Mouse (Mus musculus): Measurements from ENCODE around the gene Adam15. TPM values are rescaled to one million over a fixed set of nuclear protein-coding genes. Genes with fewer than 3 reads are reported as not detected.

The Adam15 gene
- polyA plus RNA-seq (2016; fragmentation: Nextera tagmentation; extraction: Ambion mirVana), result 22.7 and 28.2 TPM in 2 replicates

- peak; percentile 93 for ATAC-seq (ENCODE audit: low FRiP score)
- peak within 1 kb of the TSS; percentile 59 for H3K9ac ChIP-seq
- peak within 1 kb of the TSS; percentile 91 for H3K4me2 ChIP-seq
- peak within 1 kb of the TSS; percentile 51; the same call in 1 of the 2 replicates for H3K27ac ChIP-seq
- peak within 1 kb of the TSS; percentile 62 for H3K4me3 ChIP-seq (replicated peaks)
- no peaks in the 10 kb centered on the region for H3K9me3 ChIP-seq
- under 1% methylated on average over 57 of the region's 59 CpGs for WGBS
- H3K27me3 ChIP-seq, result peaks cover 44% of the 10 kb centered on the region
- no peaks in the 10 kb centered on the region; the same call in 1 of the 2 replicates for H3K36me3 ChIP-seq (replicated peaks)
- H3K4me1 ChIP-seq, result peaks cover 21% of the 10 kb centered on the region
These were observed at the start of gene Adam15 for GRCm38 (mm10) chr3:89349869-89350501. Gene Adam15 (minus strand): TSS chr3:89349996.

DNA sequence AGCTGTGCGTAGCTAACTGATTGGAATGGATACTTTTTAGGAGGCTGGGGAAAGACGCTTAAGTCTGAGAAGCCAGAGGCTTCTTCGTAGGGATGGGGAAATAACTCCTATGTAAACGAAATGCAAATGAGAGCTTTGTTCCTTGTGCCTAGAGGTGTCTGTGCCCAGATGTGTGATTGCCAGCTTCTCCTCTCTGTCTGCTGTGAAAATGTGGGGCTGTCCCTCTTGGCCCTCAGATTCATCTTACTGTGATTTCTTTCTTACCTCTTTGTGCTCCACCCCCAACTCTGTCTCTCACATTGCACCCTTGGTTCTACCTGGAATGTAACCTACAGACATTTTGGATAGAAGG is 46.8 kb upstream of the Adam15 start:
- peak overlapping the region; percentile 50 for H3K4me3 ChIP-seq (replicated peaks)
- H3K36me3 ChIP-seq (replicated peaks), result peaks cover 10% of the 10 kb centered on the region
- no peak overlapping the region for H3K27ac ChIP-seq
- H3K4me2 ChIP-seq, result peak overlapping the region; percentile 97
- H3K4me1 ChIP-seq, result peaks cover 49% of the 10 kb centered on the region
- H3K27me3 ChIP-seq, result peaks cover 30% of the 10 kb centered on the region
- WGBS, result under 1% methylated on average over 4 of the region's 4 CpGs
- no peak overlapping the region for H3K9ac ChIP-seq
- no peak for ATAC-seq (ENCODE audit: low FRiP score)
- no peaks in the 10 kb centered on the region for H3K9me3 ChIP-seq

- H3K4me3 ChIP-seq (replicated peaks), result peak overlapping the region; percentile 50
- peaks cover 54% of the 10 kb centered on the region for H3K4me1 ChIP-seq
- WGBS, result under 1% methylated on average over 44 of the region's 44 CpGs
- ATAC-seq (ENCODE audit: low FRiP score), result no peak
- peak overlapping the region; percentile 97 for H3K4me2 ChIP-seq
- no peak overlapping the region for H3K27ac ChIP-seq
- peaks cover 33% of the 10 kb centered on the region for H3K27me3 ChIP-seq
- 0 out of 2 replicates have a peak, but pooled peaks cover 4% of the 10 kb centered on the region for H3K36me3 ChIP-seq (replicated peaks)
- no peaks in the 10 kb centered on the region for H3K9me3 ChIP-seq
- peak overlapping the region; percentile 61 for H3K9ac ChIP-seq
These were observed 46.2 kb upstream of the Adam15 start for GRCm38 (mm10) chr3:89395806-89396653.

- Histone ChIP-seq H3K4me2 (peak overlapping the region; percentile 97), H3K27ac (no peak overlapping the region), H3K4me1 (peaks cover 60% of the 10 kb centered on the region), H3K36me3 (replicated peaks) (0 out of 2 replicates have a peak, but pooled peaks cover 4% of the 10 kb centered on the region), H3K9me3 (no peaks in the 10 kb centered on the region), H3K9ac (peak overlapping the region; percentile 61; the same call in 1 of the 2 replicates), H3K27me3 (peaks cover 39% of the 10 kb centered on the region), H3K4me3 (replicated peaks) (peak overlapping the region; percentile 50)
- ATAC-seq (ENCODE audit: low FRiP score), result no peak
- WGBS, result 2% methylated on average over 10 of the region's 10 CpGs
These were observed 45.6 kb upstream of the Adam15 start for GRCm38 (mm10) chr3:89395419-89395805.

DNA sequence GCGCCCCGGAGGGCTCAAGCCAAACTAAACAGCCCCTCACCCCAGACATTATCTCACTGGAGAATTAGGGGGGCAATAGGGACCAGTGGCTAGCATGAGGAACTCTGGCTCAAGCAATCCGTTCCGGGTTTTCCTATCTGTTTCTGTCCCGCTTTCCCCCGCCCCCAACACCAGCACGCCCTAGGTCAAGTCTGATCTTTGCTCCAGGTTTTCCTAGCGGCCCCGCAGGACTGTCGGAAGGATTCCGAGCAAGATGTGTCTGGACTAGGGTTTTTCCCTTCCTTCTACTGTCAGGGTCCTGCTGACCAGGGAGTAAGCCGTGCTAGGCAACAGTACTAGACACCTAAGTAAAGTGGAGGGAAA is 45.1 kb upstream of the Adam15 start:
- H3K9me3 ChIP-seq, result no peaks in the 10 kb centered on the region
- WGBS, result under 1% methylated on average over 11 of the region's 12 CpGs
- peaks cover 44% of the 10 kb centered on the region for H3K27me3 ChIP-seq
- peak overlapping the region; percentile 61 for H3K9ac ChIP-seq
- H3K4me2 ChIP-seq, result peak overlapping the region; percentile 97
- H3K27ac ChIP-seq, result 0 out of 2 replicates have a peak overlapping the region, but pooled peaks have one; percentile 74
- ATAC-seq (ENCODE audit: low FRiP score), result 0 out of 2 replicates have a peak, but pooled peaks have one; percentile 0
- peak overlapping the region; percentile 50 for H3K4me3 ChIP-seq (replicated peaks)
- peaks cover 63% of the 10 kb centered on the region for H3K4me1 ChIP-seq
- H3K36me3 ChIP-seq (replicated peaks), result 0 out of 2 replicates have a peak, but pooled peaks cover 4% of the 10 kb centered on the region

- Histone ChIP-seq H3K9ac (peak within 1 kb of the TSS; percentile 61), H3K9me3 (no peaks in the 10 kb centered on the region), H3K4me2 (peak within 1 kb of the TSS; percentile 97), H3K27ac (peak within 1 kb of the TSS; percentile 74), H3K4me3 (replicated peaks) (peak within 1 kb of the TSS; percentile 50), H3K4me1 (peaks cover 63% of the 10 kb centered on the region), H3K27me3 (peaks cover 50% of the 10 kb centered on the region), H3K36me3 (replicated peaks) (no peaks in the 10 kb centered on the region)
- ATAC-seq (ENCODE audit: low FRiP score), result peak; percentile 52
- under 1% methylated on average over 37 of the region's 42 CpGs for WGBS
These were observed 44.5 kb upstream of the Adam15 start, which contains the start of gene Zbtb7b for GRCm38 (mm10) chr3:89394006-89394893. Gene Zbtb7b (minus strand): TSS chr3:89394776.

DNA sequence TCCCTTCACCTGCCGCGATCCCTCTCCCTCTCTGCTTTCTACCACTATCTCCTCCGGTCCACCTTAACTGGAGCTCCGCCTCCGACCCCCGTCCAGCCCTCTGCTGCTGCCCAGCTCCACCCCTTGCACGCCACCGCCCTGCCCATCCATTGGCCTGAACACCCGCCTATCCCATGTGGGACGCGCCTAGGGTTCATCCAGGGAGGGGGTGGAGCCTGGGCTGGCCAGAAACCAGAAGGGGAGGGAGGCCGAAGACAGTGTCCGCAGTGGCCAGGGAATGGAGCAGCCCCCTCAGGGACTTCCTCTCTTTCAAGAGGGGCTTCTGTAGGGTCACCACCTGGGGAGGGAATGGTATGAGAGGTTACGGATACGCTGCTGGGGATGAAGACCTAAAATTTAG is 43.8 kb upstream of the Adam15 start:
- Histone ChIP-seq H3K4me1 (peaks cover 63% of the 10 kb centered on the region), H3K4me2 (peak overlapping the region; percentile 97)

DNA sequence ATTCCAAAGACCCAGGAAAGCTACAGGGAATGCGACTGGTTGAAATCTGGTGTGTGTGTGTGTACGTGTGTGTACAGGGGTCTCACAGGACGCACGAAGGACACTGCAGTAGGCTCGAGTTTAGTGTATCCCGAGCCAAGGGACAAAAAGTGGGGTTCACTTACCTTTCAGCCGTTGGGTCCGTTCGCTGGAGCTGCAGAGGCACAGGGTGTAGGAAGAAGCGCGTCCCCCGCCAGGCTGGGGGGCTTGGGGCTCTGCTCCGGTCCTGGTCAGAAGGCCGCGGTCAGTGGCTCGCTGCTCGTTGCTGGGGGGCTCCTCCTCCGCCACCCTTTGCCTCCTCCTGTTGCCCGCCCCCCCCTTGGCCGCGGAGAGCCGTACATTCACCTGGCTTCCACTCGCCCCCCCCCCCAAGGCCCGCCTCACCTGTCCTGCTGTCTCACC is 43.1 kb upstream of the Adam15 start:
- H3K27ac ChIP-seq, result no peak overlapping the region
- H3K4me3 ChIP-seq (replicated peaks), result peak overlapping the region; percentile 50
- no peaks in the 10 kb centered on the region for H3K9me3 ChIP-seq
- H3K4me1 ChIP-seq, result peaks cover 63% of the 10 kb centered on the region
- no peak for ATAC-seq (ENCODE audit: low FRiP score)
- H3K4me2 ChIP-seq, result peak overlapping the region; percentile 97
- peaks cover 50% of the 10 kb centered on the region for H3K27me3 ChIP-seq
- 0% methylated on average over 13 of the region's 24 CpGs for WGBS
- H3K9ac ChIP-seq, result peak overlapping the region; percentile 33; the same call in 1 of the 2 replicates
- no peaks in the 10 kb centered on the region for H3K36me3 ChIP-seq (replicated peaks)

More for the DNA sequence above, 43.8 kb upstream of the Adam15 start:
- peak overlapping the region; percentile 50 for H3K4me3 ChIP-seq (replicated peaks)
- under 1% methylated on average over 15 of the region's 15 CpGs for WGBS
- H3K36me3 ChIP-seq (replicated peaks), result no peaks in the 10 kb centered on the region
- peak overlapping the region; percentile 74 for H3K27ac ChIP-seq
- H3K9me3 ChIP-seq, result no peaks in the 10 kb centered on the region
- H3K27me3 ChIP-seq, result peaks cover 50% of the 10 kb centered on the region
- ATAC-seq (ENCODE audit: low FRiP score), result peak; percentile 95
- H3K9ac ChIP-seq, result peak overlapping the region; percentile 61

DNA sequence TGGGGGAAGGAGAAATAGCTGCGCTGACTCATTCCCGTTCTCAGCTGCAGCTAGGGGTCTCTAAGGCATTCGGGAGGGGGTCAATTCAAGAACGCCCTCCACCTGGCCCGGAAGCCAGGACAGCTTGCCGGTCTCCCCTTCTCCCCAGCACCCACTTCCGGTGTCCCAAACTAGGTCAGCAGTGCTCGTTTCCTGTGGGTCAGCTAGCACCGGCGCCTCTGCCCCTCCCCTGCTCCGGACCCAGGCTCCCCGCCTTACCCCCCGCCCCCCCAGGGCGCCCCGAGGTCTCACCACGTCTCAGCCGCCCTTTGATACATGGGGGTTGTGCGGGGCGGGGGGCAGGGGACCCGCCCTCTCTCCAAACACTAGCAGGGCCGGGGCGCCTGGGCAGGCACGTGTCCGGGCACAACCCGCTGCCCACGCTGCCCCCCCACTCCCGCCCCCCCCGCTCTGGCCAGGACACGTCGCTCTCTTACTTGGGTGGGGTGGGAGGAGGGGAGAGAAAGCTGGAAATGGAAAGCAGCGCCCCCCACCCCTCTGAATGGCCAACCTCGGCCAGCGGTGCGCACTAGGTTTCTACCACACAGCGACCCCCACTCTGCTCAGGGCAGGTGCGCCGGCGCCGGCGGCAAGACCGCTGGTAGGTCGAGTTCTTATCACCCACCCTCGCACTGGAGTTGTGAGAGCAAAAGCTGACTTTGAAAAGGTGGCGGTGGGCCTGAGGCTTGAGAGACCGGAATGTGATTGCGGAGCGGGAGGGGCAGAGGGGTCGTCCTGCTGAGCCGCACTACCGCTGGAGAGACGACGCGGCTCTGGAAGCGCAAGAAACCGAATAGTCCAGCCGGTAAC is 42.1 kb upstream of the Adam15 start:
- peak overlapping the region; percentile 61 for H3K9ac ChIP-seq
- H3K27ac ChIP-seq, result no peak overlapping the region
- H3K36me3 ChIP-seq (replicated peaks), result no peaks in the 10 kb centered on the region
- H3K27me3 ChIP-seq, result peaks cover 50% of the 10 kb centered on the region
- no peaks in the 10 kb centered on the region for H3K9me3 ChIP-seq
- no peak for ATAC-seq (ENCODE audit: low FRiP score)
- H3K4me2 ChIP-seq, result peak overlapping the region; percentile 97
- peak overlapping the region; percentile 50 for H3K4me3 ChIP-seq (replicated peaks)
- WGBS, result under 1% methylated on average over 55 of the region's 56 CpGs
- H3K4me1 ChIP-seq, result peaks cover 64% of the 10 kb centered on the region

DNA sequence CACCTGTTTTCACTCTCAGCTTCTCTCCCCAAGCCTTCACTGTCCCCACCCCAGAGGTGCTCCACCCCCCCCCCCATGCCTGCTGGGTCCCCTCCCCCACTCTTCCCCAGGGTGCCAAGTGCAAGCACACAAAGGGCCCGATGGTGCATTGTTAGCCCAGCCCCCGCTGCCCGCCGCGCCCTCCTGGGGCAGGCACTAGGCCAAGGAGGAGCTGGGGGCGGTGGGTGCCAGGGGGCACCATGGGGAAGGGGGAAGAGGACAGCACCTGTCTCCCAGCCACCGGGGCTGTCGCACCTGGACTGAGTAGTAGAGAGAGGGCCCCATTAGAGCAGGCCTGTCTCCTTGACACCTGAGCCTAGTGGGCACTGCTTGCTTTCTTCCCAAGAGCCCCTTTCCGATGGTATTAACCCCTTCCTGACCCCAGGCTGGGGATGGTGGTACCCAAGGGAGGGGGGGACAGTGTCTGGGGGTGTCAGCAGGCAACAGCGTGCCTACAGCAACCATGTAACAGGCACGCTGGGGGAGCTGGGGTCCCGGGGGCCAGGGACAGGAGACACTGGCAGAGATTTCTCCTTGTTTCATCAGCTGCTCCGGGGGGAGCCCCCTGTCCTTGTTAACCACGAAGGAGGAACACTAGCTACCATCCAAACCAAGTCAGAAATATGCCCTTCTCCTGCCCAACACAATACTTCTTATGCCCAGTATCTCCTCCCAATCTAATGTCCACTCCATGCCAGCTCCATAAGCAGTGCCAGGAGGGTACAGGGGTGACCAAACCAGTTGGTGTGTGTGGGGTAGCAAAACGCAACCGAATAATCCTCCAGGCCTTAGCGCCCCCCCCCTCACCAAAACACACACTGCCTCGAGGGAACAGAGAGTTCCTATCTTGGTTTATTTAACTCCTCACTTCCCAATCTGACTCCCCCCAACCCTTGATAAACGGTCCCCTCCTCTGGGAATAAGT is 41.2 kb upstream of the Adam15 start:
- Histone ChIP-seq H3K36me3 (replicated peaks) (no peaks in the 10 kb centered on the region), H3K4me2 (peak overlapping the region; percentile 97), H3K27ac (no peak overlapping the region), H3K4me1 (peaks cover 57% of the 10 kb centered on the region), H3K9ac (peak overlapping the region; percentile 61; the same call in 1 of the 2 replicates), H3K27me3 (peaks cover 47% of the 10 kb centered on the region), H3K4me3 (replicated peaks) (peak overlapping the region; percentile 50), H3K9me3 (no peaks in the 10 kb centered on the region)
- WGBS, result 9% methylated on average over 15 of the region's 19 CpGs
- no peak for ATAC-seq (ENCODE audit: low FRiP score)

Data from forebrain, embryonic 12.5 days (tissue).